Mouse (Mus musculus) testis, adult 2 months (tissue): ENCODE data around the gene Jagn1. TPM values are rescaled to one million over a fixed set of nuclear protein-coding genes. Genes with fewer than 3 reads are reported as not detected.

ENCODE experiments used
- H3K27ac ChIP-seq: fragments of 200-500 bp; 2 replicates; pipeline ENCODE4 v1.5.1; 2012; ENCODE audit warnings: low read depth, low read length; ENCODE audit not compliant: control insufficient read depth, insufficient read depth
- H3K27me3 ChIP-seq: fragments of 200-500 bp; 2 replicates; pipeline ENCODE4 v1.6.1; 2012; ENCODE audit warnings: mild to moderate bottlenecking, low read length, moderate library complexity; ENCODE audit not compliant: control insufficient read depth, insufficient read depth
- H3K36me3 ChIP-seq: fragments of 200-500 bp; 2 replicates; pipeline ENCODE4 v1.6.1; 2012; ENCODE audit warnings: mild to moderate bottlenecking, low read length; ENCODE audit not compliant: control insufficient read depth, insufficient read depth
- H3K4me1 ChIP-seq: fragments of 200-500 bp; 2 replicates; pipeline ENCODE4 v1.6.1; 2012; ENCODE audit warnings: low read length; ENCODE audit not compliant: control insufficient read depth, insufficient read depth
- H3K4me3 ChIP-seq: fragments of 200-500 bp; 2 replicates; pipeline ENCODE4 v1.5.1; 2012; ENCODE audit warnings: low read depth, mild to moderate bottlenecking, low read length, moderate library complexity, mixed read lengths; ENCODE audit not compliant: control insufficient read depth
- CTCF ChIP-seq: fragments of 200-500 bp; IDR thresholded peaks from 2 replicates; pipeline ENCODE4 v1.5.1; 2012; ENCODE audit warnings: low read depth, mild to moderate bottlenecking, inconsistent platforms, low read length, moderate library complexity; ENCODE audit not compliant: control insufficient read depth, insufficient read depth, insufficient replicate concordance
- POLR2A ChIP-seq: fragments of 200-500 bp; IDR thresholded peaks from 2 replicates; pipeline ENCODE4 v1.6.1; 2012; ENCODE audit warnings: low read depth, mild to moderate bottlenecking, inconsistent platforms, low read length, moderate library complexity; ENCODE audit not compliant: control insufficient read depth
- polyA plus RNA-seq: library from polyadenylated mRNA; depleted of rRNA; stranded (reverse); fragments of >200 nt; gene quantifications from 2 replicates; pipeline ENCODE4 v1.2.3, GENCODE M21; 2012

Gene Jagn1
- polyA plus RNA-seq, 1 experiment, result 62.2 TPM

GRCm38 (mm10) chr6:113437135-113437534 lies 5.2 kb upstream of the Jagn1 start:
- Histone ChIP-seq H3K4me3 (no peak overlapping the region), H3K27me3 (no peaks in the 10 kb centered on the region), H3K27ac (no peak overlapping the region), H3K36me3 (no peaks in the 10 kb centered on the region), H3K4me1 (no peaks in the 10 kb centered on the region; the same call in 1 of the 2 replicates)
- no peak for TF ChIP-seq CTCF
- no peak for TF ChIP-seq POLR2A

DNA sequence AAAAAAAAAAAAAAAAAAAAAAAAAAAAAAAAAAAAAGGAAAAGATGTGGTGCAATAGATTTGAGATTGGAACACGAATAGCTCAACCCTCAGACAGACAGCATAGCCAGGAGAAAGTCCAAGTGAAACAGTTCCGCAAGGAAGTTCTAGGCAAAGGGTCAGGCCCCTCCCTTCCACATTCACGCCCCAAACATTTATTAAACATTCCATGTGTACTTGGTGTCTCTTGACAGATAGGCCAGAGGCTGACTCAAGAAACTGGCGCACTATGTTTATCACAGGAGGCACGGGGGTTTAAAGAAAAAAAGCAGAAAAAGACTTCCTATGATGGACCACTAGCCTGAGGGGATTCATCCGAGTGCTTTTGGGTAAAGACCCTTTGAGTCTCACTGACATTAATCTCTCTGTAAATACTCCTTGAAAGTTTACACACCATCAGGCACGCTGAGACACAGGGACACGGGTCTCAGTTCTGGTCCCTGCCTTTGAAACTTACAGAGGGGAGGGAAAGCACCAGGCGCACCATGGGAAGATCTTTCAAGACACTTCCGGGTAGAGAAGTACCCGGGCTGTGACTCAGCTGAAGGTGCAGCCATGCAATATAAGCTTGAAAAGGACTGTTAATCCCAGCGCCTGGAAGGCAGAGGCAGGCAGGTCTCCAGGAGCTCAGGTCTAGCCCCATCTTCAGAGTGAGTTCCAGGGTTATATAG lies 3.5 kb upstream of the Jagn1 start:
- H3K27ac ChIP-seq, result no peak overlapping the region
- no peak overlapping the region for H3K4me3 ChIP-seq
- TF ChIP-seq POLR2A, result no peak
- no peak for TF ChIP-seq CTCF
- H3K27me3 ChIP-seq, result no peaks in the 10 kb centered on the region
- H3K4me1 ChIP-seq, result peaks cover 6% of the 10 kb centered on the region
- H3K36me3 ChIP-seq, result no peaks in the 10 kb centered on the region

GRCm38 (mm10) chr6:113440686-113441085 lies 1.7 kb upstream of the Jagn1 start:
- TF ChIP-seq POLR2A, result no peak
- TF ChIP-seq CTCF, result no peak
- no peaks in the 10 kb centered on the region for H3K27me3 ChIP-seq
- H3K36me3 ChIP-seq, result no peaks in the 10 kb centered on the region
- H3K27ac ChIP-seq, result no peak overlapping the region
- H3K4me1 ChIP-seq, result peaks cover 6% of the 10 kb centered on the region
- H3K4me3 ChIP-seq, result no peak overlapping the region

GRCm38 (mm10) chr6:113441147-113441680 lies 1.2 kb upstream of the Jagn1 start:
- H3K4me3 ChIP-seq, result no peak overlapping the region
- H3K4me1 ChIP-seq, result peaks cover 6% of the 10 kb centered on the region
- TF ChIP-seq POLR2A, result no peak
- TF ChIP-seq CTCF, result peak; percentile 49; the same call in 1 of the 2 replicates
- H3K27me3 ChIP-seq, result no peaks in the 10 kb centered on the region
- H3K36me3 ChIP-seq, result no peaks in the 10 kb centered on the region
- H3K27ac ChIP-seq, result no peak overlapping the region

GRCm38 (mm10) chr6:113442087-113442441 lies 305 bp upstream of the Jagn1 start:
- Histone ChIP-seq H3K4me3 (peak overlapping the region; percentile 100), H3K4me1 (peaks cover 6% of the 10 kb centered on the region), H3K27ac (peak overlapping the region; percentile 51), H3K27me3 (no peaks in the 10 kb centered on the region), H3K36me3 (no peaks in the 10 kb centered on the region)
- TF ChIP-seq CTCF (no peak), POLR2A (no peak)

GRCm38 (mm10) chr6:113443091-113443490 lies 722 bp downstream of the Jagn1 start:
- peaks cover under 1% of the 10 kb centered on the region; the same call in 1 of the 2 replicates for H3K36me3 ChIP-seq
- H3K4me1 ChIP-seq, result peaks cover 6% of the 10 kb centered on the region
- H3K27ac ChIP-seq, result peak overlapping the region; percentile 93
- no peaks in the 10 kb centered on the region for H3K27me3 ChIP-seq
- TF ChIP-seq POLR2A (no peak), CTCF (peak; percentile 15; the same call in 1 of the 2 replicates)
- peak overlapping the region; percentile 100 for H3K4me3 ChIP-seq

DNA sequence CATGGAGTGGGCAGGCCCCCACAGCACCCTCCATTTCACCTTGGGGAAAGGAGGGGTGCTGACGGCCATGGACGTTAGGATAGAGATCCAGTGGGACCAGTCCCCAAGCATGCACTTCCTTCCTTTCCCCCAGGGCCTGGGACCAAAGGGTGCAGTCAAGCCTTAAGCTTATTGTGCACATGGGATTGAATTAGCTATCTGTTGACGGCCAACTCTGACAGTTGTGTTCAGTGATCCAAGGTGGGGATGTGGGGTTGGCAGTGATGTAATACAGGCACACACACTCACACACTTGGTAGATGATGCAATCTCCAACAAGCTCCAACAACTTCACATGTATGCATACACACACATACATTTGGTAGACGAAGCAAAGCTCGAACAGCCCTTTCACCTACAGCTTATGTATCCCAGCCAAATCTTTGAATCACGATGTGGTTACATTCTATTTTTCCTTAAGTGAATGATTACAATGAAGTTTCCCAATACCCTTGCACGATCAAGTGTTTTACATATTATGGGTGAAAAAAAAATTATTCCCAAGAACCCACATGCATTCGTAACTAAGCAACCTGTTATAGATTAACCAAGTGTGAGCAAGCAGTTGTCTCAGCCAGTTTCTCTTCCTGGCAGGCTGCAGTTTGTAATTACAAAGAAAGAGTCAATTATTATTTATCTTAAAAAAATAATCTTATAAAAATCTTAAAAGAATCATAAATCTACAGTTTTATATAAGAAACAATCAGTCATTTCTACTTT lies 2.0 kb downstream of the Jagn1 start:
- H3K4me1 ChIP-seq, result peaks cover 6% of the 10 kb centered on the region
- TF ChIP-seq CTCF, result no peak
- no peak for TF ChIP-seq POLR2A

More for the DNA sequence above, 2.0 kb downstream of the Jagn1 start:
- H3K27ac ChIP-seq, result no peak overlapping the region
- no peaks in the 10 kb centered on the region for H3K27me3 ChIP-seq
- H3K36me3 ChIP-seq, result peaks cover 1% of the 10 kb centered on the region; the same call in 1 of the 2 replicates
- no peak overlapping the region for H3K4me3 ChIP-seq
